Mouse (Mus musculus) testis, adult 2 months (tissue): ENCODE results near the gene Topaz1.

ENCODE experiments used
- CTCF ChIP-seq: fragments of 200-500 bp; IDR thresholded peaks from 2 replicates; pipeline ENCODE4 v1.5.1; 2012; ENCODE audit warnings: low read depth, mild to moderate bottlenecking, inconsistent platforms, low read length, moderate library complexity; ENCODE audit not compliant: control insufficient read depth, insufficient read depth, insufficient replicate concordance
- POLR2A ChIP-seq: fragments of 200-500 bp; IDR thresholded peaks from 2 replicates; pipeline ENCODE4 v1.6.1; 2012; ENCODE audit warnings: low read depth, mild to moderate bottlenecking, inconsistent platforms, low read length, moderate library complexity; ENCODE audit not compliant: control insufficient read depth

GRCm38 (mm10) chr9:122701817-122702216 lies 45.3 kb upstream of the Topaz1 start:
- TF ChIP-seq CTCF (no peak), POLR2A (no peak)
